Mouse (Mus musculus) myocyte (in vitro differentiated cells): ENCODE measurements at regions not wholly inside any gene's neighbourhood (a gene's known extent, or its start where the extent isn't known, plus 50 kb on each side); places are given as distances from the start of the nearest gene placed in this dataset.

Experiments
- H3K27me3 ChIP-seq: one replicate; pipeline ENCODE4 v1.6.1; 2011; ENCODE audit not compliant: control insufficient read depth, insufficient read depth, insufficient read length
- H3K36me3 ChIP-seq: one replicate; pipeline ENCODE4 v1.6.1; 2011; ENCODE audit not compliant: control insufficient read depth, insufficient read depth
- H3K4me2 ChIP-seq: one replicate; pipeline ENCODE4 v1.6.1; 2011; ENCODE audit warnings: low read depth, control low read depth
- H3K4me3 ChIP-seq: one replicate; pipeline ENCODE4 v1.5.1; 2011; ENCODE audit warnings: mild to moderate bottlenecking, control low read depth, moderate library complexity
- H3K79me2 ChIP-seq: one replicate; pipeline ENCODE4 v1.6.1; 2011; ENCODE audit not compliant: control insufficient read depth, insufficient read depth
- H3ac ChIP-seq: one replicate; pipeline ENCODE4 v1.6.1; 2011; ENCODE audit not compliant: control insufficient read depth, insufficient read length
- CEBPB ChIP-seq: IDR thresholded peaks from 2 replicates; pipeline ENCODE4 v1.6.1; 2011; ENCODE audit warnings: mild to moderate bottlenecking, moderate library complexity; ENCODE audit not compliant: poor library complexity, insufficient read depth, severe bottlenecking
- E2F4 ChIP-seq: IDR thresholded peaks from one replicate; pipeline ENCODE4 v1.6.1; 2011; ENCODE audit warnings: mild to moderate bottlenecking, control low read depth, moderate library complexity; ENCODE audit not compliant: insufficient read depth
- MAX ChIP-seq: IDR thresholded peaks from one replicate; pipeline ENCODE4 v1.6.1; 2011; ENCODE audit warnings: low read depth, mild to moderate bottlenecking, control low read depth
- MYOD1 ChIP-seq, 3 experiments: IDR thresholded peaks; one replicate each; pipeline ENCODE4 v1.6.1; 2011; ENCODE audit warnings: control low read depth in 2 of 3, low read depth in 2 of 3, mild to moderate bottlenecking in 2 of 3, moderate library complexity in 1 of 3; ENCODE audit not compliant: insufficient read length in 2 of 3, control insufficient read depth in 1 of 3
- MYOG ChIP-seq, 3 experiments: IDR thresholded peaks; one replicate each; pipeline ENCODE4 v1.6.1; 2011; ENCODE audit warnings: control low read depth in 2 of 3, low read depth in 2 of 3, mild to moderate bottlenecking in 2 of 3; ENCODE audit not compliant: insufficient read length in 2 of 3, control insufficient read depth in 1 of 3, insufficient read depth in 1 of 3
- POLR2A ChIP-seq: IDR thresholded peaks from one replicate; pipeline ENCODE4 v1.6.1; 2011; ENCODE audit warnings: low read depth, mild to moderate bottlenecking, control low read depth, moderate library complexity; ENCODE audit not compliant: insufficient read length
- POLR2AphosphoS2 ChIP-seq: IDR thresholded peaks from one replicate; pipeline ENCODE4 v1.6.1; 2011; ENCODE audit warnings: low read depth, control low read depth; ENCODE audit not compliant: insufficient read length
- REST ChIP-seq: IDR thresholded peaks from one replicate; pipeline ENCODE4 v1.6.1; 2011; ENCODE audit warnings: mild to moderate bottlenecking, control low read depth, moderate library complexity; ENCODE audit not compliant: insufficient read depth, insufficient read length
- SRF ChIP-seq: IDR thresholded peaks from one replicate; pipeline ENCODE4 v1.6.1; 2011; ENCODE audit warnings: low read depth; ENCODE audit not compliant: control insufficient read depth, insufficient read length
- TCF12 ChIP-seq: IDR thresholded peaks from one replicate; pipeline ENCODE4 v1.6.1; 2011; ENCODE audit warnings: mild to moderate bottlenecking, control low read depth; ENCODE audit not compliant: poor library complexity, insufficient read depth, severe bottlenecking
- TCF3 ChIP-seq: IDR thresholded peaks from one replicate; pipeline ENCODE4 v1.6.1; 2011; ENCODE audit warnings: low read depth, control low read depth; ENCODE audit not compliant: insufficient read length
- USF1 ChIP-seq: IDR thresholded peaks from one replicate; pipeline ENCODE4 v1.6.1; 2011; ENCODE audit warnings: low read depth, mild to moderate bottlenecking, control low read depth, moderate library complexity

DNA sequence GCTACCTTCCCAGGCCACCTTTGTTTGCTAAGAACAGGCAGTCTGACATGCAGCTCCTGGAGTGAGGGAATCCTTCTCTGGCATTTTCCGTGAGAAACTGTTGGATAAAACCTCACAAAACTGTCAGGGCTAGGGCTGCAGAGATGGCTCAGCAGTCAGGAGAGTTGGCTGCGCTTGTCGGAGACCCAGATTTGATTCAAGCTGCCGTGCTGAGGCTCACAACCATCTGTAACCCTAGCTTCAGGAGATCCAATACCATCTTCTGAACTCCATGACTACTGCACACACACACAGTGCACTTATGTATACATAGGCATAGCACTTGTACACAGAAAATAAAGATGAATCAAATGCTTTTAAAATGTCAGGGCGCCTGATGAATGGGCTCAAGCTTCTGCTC lies 82.5 kb downstream of the Asb1 start:
- H3K36me3 ChIP-seq = no peaks in the 10 kb centered on the region
- no peaks in the 10 kb centered on the region for H3K79me2 ChIP-seq
- TF ChIP-seq MYOD1 (IDR thresholded peaks at IDR 0.05; ENCODE audit: control insufficient read depth in 1 of 3, insufficient read length in 2 of 3, low read depth in 2 of 3) = no peak
- TF ChIP-seq TCF12 = no peak
- no peak for TF ChIP-seq CEBPB
- no peak for TF ChIP-seq POLR2A
- TF ChIP-seq POLR2AphosphoS2 = no peak
- TF ChIP-seq E2F4 = no peak
- no peak for TF ChIP-seq TCF3
- no peak for TF ChIP-seq REST
- TF ChIP-seq USF1 = no peak
- TF ChIP-seq MAX = no peak
- TF ChIP-seq MYOG (IDR thresholded peaks at IDR 0.05; ENCODE audit: control insufficient read depth in 1 of 3, insufficient read depth in 1 of 3, insufficient read length in 2 of 3, low read depth in 2 of 3) = no peak
- TF ChIP-seq SRF = no peak
- no peak overlapping the region for H3K4me3 ChIP-seq
- H3ac ChIP-seq = no peak overlapping the region
- H3K4me2 ChIP-seq = no peak overlapping the region
- H3K27me3 ChIP-seq = no peaks in the 10 kb centered on the region

DNA sequence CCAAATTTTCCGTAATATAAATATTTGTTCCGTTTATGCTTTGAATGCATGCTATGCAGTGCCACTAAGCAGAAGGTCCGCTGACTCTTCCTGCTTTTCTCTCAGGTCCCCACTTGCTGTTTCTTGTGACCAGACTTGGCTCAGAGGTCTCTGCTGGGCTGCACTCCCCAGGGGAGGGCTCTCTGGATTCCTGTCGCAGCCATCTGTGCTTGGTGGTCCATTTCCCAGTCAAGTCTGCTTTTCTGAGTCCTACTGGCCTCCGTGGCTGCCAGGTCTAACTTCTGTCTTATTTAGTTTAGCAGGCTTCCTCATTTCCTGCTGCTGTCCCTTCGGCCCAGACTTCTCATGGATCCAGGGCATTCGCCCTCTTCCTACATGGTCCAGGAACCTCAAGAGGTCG lies 83.7 kb downstream of the Asb1 start:
- Histone ChIP-seq H3K79me2 (no peaks in the 10 kb centered on the region), H3K4me2 (no peak overlapping the region), H3K27me3 (no peaks in the 10 kb centered on the region), H3ac (no peak overlapping the region), H3K36me3 (no peaks in the 10 kb centered on the region), H3K4me3 (no peak overlapping the region)
- TF ChIP-seq MAX = no peak

DNA sequence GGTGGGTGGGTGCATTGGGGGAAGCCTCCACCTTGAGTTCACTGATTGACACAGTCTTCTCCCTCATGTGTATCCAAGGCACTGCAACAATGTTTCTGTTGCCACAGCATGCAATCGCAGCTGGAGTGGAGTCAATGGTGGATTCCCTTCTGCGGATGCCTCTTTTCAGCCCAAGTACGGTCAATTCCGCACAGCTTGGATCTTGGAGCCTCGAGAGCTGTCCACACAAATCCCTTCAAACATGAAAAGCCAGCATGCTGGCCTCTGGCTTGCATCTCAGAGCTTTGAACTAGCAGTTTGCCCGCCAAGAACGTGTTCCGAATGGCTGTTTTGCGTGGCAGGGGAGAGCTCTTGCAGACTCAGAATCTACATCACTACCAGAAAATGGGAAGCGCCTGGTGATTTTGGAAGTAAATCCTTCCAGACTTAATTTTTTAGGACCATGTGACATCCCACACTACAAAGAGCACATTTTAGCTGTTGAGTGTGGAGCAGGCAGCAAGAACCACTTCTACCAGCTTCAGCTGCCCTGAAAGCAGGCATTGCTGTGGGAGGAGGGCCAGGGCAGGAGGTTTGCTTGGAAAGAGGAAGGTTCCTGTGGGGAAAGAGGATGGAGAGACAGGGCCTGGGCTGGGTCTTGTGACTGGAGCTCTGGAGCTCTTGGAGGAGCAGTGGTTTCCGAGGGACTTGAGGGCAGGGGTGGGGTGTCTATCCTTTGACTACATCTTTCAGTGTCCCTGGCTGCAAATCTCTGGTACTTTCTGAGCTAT lies 84.4 kb downstream of the Asb1 start:
- no peaks in the 10 kb centered on the region for H3K27me3 ChIP-seq
- no peak overlapping the region for H3K4me2 ChIP-seq
- no peaks in the 10 kb centered on the region for H3K36me3 ChIP-seq
- H3K4me3 ChIP-seq = no peak overlapping the region
- TF ChIP-seq REST (no peak), MAX (no peak), MYOD1 (IDR thresholded peaks at IDR 0.05; ENCODE audit: control insufficient read depth in 1 of 3, insufficient read length in 2 of 3, low read depth in 2 of 3) (no peak), POLR2A (no peak), USF1 (no peak), TCF12 (no peak), E2F4 (no peak), SRF (no peak), CEBPB (no peak), TCF3 (no peak), MYOG (IDR thresholded peaks at IDR 0.05; ENCODE audit: control insufficient read depth in 1 of 3, insufficient read depth in 1 of 3, insufficient read length in 2 of 3, low read depth in 2 of 3) (no peak), POLR2AphosphoS2 (no peak)
- no peak overlapping the region for H3ac ChIP-seq
- no peaks in the 10 kb centered on the region for H3K79me2 ChIP-seq

DNA sequence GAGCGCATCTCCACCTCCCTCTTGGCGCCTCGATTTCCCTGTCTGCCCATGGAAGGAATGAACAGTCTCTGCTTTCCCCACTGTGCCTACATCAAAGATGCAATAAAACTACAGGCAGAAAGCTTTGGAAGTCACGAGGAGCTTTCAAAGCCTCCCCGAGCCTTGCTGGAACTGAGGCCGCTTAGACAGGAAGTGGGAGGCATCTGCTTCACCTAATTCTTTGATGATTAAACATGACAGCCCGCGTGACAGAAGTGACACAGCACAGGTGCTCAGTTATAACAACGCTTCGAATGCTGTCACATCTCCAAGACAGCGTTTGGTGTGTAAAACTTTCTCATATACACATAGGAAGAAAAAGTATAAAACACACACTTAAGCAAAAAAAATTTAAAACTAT lies 85.7 kb downstream of the Asb1 start:
- Histone ChIP-seq H3K27me3 (no peaks in the 10 kb centered on the region), H3K4me2 (no peak overlapping the region), H3ac (no peak overlapping the region), H3K36me3 (no peaks in the 10 kb centered on the region), H3K4me3 (no peak overlapping the region), H3K79me2 (no peaks in the 10 kb centered on the region)
- TF ChIP-seq MAX (no peak), REST (no peak), TCF12 (no peak), E2F4 (no peak), POLR2A (no peak), SRF (no peak), POLR2AphosphoS2 (no peak), MYOG (IDR thresholded peaks at IDR 0.05; ENCODE audit: control insufficient read depth in 1 of 3, insufficient read depth in 1 of 3, insufficient read length in 2 of 3, low read depth in 2 of 3) (no peak), TCF3 (no peak), CEBPB (no peak), MYOD1 (IDR thresholded peaks at IDR 0.05; ENCODE audit: control insufficient read depth in 1 of 3, insufficient read length in 2 of 3, low read depth in 2 of 3) (no peak), USF1 (no peak)

DNA sequence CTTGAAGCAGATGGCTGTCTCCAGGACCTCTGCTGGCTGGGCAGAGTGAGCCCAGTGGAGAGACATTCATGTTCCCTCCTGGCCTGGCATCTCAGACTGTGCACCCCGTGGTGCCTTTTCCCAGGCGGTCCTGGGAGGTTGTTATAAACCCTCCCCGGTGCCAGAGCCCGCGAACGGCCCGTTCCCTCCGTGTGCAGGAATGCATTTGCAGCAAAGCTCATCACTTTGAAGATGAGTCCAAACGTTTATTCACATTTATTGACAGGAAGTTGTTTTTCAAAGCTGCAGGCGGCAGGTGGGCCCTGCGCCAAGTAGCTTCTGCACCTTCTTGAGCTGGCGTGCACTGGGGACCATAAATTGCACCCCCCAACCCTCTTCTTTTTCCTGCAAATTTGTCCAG lies 89.9 kb downstream of the Asb1 start:
- TF ChIP-seq MAX (no peak), MYOG (IDR thresholded peaks at IDR 0.05; ENCODE audit: control insufficient read depth in 1 of 3, insufficient read depth in 1 of 3, insufficient read length in 2 of 3, low read depth in 2 of 3) (no peak), POLR2AphosphoS2 (no peak), CEBPB (no peak), SRF (no peak), TCF3 (no peak), TCF12 (no peak), MYOD1 (IDR thresholded peaks at IDR 0.05; ENCODE audit: control insufficient read depth in 1 of 3, insufficient read length in 2 of 3, low read depth in 2 of 3) (no peak), USF1 (no peak), POLR2A (no peak), REST (no peak), E2F4 (no peak)
- Histone ChIP-seq H3K27me3 (no peaks in the 10 kb centered on the region), H3K79me2 (no peaks in the 10 kb centered on the region), H3K36me3 (no peaks in the 10 kb centered on the region), H3ac (no peak overlapping the region), H3K4me2 (no peak overlapping the region), H3K4me3 (no peak overlapping the region)
